Mouse (Mus musculus) heart, postnatal 0 days (tissue): Measurements from ENCODE around the gene Tead2.

Experiments
- CTCF ChIP-seq: IDR thresholded peaks from 2 replicates; pipeline ENCODE4 v1.5.1; 2016; ENCODE audit warnings: antibody characterized with exemption, control low read depth, low read depth
- EP300 ChIP-seq: IDR thresholded peaks from 2 replicates; pipeline ENCODE4 v1.6.1; 2016; ENCODE audit warnings: antibody characterized with exemption, low read depth

GRCm38 (mm10) chr7:45235656-45236180 is 20.2 kb downstream of the Tead2 start:
- TF ChIP-seq CTCF (no peak), EP300 (no peak)
